Mouse (Mus musculus) hindbrain, embryonic 12.5 days (tissue): ENCODE data around the gene Slc16a5. TPM values are rescaled to one million over a fixed set of nuclear protein-coding genes. Genes with fewer than 3 reads are reported as not detected.
"Not testable (repeated sequence)": the region's sequence is repeated elsewhere in the genome, so short reads cannot be mapped to it uniquely, and the experiment has no call there.

Experiments
- ATAC-seq: fragments of 200-750 bp; cut with Nextera tagmentation; 2 replicates; pipeline ENCODE4 v1.8.0; 2017; ENCODE audit warnings: moderate TSS enrichment; ENCODE audit not compliant: low FRiP score
- H3K27ac ChIP-seq: fragments of 300-500 bp; sonication (generic); 2 replicates; pipeline ENCODE4 v1.5.1; 2016; ENCODE audit warnings: mild to moderate bottlenecking
- H3K27me3 ChIP-seq: fragments of 300-500 bp; sonication (generic); 2 replicates; pipeline ENCODE4 v1.6.1; 2016; ENCODE audit warnings: mild to moderate bottlenecking
- H3K36me3 ChIP-seq: fragments of 300-500 bp; sonication (generic); 2 replicates; pipeline ENCODE4 v1.6.1; 2016; ENCODE audit warnings: mild to moderate bottlenecking
- H3K4me1 ChIP-seq: fragments of 300-500 bp; sonication (generic); 2 replicates; pipeline ENCODE4 v1.6.1; 2016
- H3K4me2 ChIP-seq: fragments of 300-500 bp; sonication (generic); replicated peaks from 2 replicates; pipeline ENCODE4 v1.6.1; 2016; ENCODE audit warnings: mild to moderate bottlenecking
- H3K4me3 ChIP-seq: fragments of 300-500 bp; sonication (generic); 2 replicates; pipeline ENCODE4 v1.5.1; 2016; ENCODE audit warnings: mild to moderate bottlenecking
- H3K9ac ChIP-seq: fragments of 300-500 bp; sonication (generic); 2 replicates; pipeline ENCODE4 v1.6.1; 2016; ENCODE audit warnings: mild to moderate bottlenecking, moderate library complexity
- H3K9me3 ChIP-seq: fragments of 300-500 bp; sonication (generic); replicated peaks from 2 replicates; pipeline ENCODE4 v1.6.1; 2016; ENCODE audit warnings: mild to moderate bottlenecking
- WGBS: fragments of 180-500 bp; shearing (Covaris S2); methylation state at CpG from one replicate; pipeline ENCODE4 v1.1.7; 2016; 5-methylcytosine and 5-hydroxymethylcytosine counted together
- polyA plus RNA-seq: library from polyadenylated mRNA; unstranded; fragments of >200 nt; fragmentation: Nextera tagmentation; extraction: Ambion mirVana; gene quantifications from 2 replicates; pipeline ENCODE4 v1.2.1, GENCODE M21; 2016

The Slc16a5 gene
- polyA plus RNA-seq, 1 experiment from 2014 or later, result not detected

DNA sequence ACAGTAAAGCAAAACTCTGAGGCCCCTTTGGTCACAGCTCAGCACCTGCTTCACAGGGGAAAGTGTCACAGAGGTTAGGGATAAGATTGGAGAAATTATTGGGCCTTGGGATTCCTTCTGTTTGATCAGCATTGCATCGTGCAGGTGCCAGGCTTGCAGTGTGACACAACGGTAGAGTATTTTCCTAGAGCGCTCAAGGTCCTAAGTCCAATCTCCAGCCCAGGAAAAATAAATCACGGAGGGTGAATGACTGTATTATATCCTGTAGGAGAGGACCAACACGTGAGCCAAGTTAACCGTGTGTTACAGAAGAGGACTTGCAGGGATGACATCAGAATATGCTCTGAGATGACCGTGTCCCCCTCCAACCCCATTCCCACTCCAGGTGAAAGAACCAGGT is 12.1 kb upstream of the Slc16a5 start:
- Histone ChIP-seq H3K27ac (no peak overlapping the region), H3K9me3 (peaks cover 4% of the 10 kb centered on the region; the same call in 1 of the 2 replicates), H3K36me3 (no peaks in the 10 kb centered on the region), H3K4me2 (no peak overlapping the region), H3K27me3 (0 out of 2 replicates have a peak, but pooled peaks cover 3% of the 10 kb centered on the region), H3K4me3 (no peak overlapping the region), H3K4me1 (no peaks in the 10 kb centered on the region), H3K9ac (no peak overlapping the region)
- WGBS, result 95% methylated on average over 7 of the region's 7 CpGs
- ATAC-seq, result no peak

DNA sequence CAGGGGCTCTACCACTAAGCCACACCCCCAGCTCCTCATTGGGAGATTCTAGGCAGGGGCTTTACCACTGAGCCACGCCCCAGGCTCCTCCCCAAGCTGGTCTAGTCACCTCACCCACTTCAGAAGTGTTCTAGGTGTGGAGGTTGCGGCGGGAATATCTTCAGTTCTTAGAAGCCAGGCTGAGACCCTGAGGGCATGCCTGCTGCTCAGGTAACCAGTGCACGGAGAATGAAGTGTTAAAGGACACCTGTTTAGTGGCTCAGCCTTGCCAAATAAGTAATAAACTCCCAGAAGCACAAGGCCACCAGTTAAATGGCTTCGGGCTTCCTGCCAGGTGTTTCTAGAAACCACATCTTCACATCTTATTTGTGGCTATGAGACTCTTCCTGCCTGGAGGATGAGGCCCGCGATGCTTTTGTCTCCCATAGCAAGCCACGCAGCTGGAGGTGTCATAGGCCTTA is 10.5 kb upstream of the Slc16a5 start:
- Histone ChIP-seq H3K4me2 (no peak overlapping the region), H3K9me3 (peaks cover 5% of the 10 kb centered on the region; the same call in 1 of the 2 replicates), H3K4me3 (no peak overlapping the region), H3K36me3 (no peaks in the 10 kb centered on the region), H3K9ac (no peak overlapping the region), H3K27me3 (0 out of 2 replicates have a peak, but pooled peaks cover 3% of the 10 kb centered on the region), H3K4me1 (no peaks in the 10 kb centered on the region), H3K27ac (no peak overlapping the region)
- no peak for ATAC-seq
- 92% methylated on average over 8 of the region's 8 CpGs for WGBS

DNA sequence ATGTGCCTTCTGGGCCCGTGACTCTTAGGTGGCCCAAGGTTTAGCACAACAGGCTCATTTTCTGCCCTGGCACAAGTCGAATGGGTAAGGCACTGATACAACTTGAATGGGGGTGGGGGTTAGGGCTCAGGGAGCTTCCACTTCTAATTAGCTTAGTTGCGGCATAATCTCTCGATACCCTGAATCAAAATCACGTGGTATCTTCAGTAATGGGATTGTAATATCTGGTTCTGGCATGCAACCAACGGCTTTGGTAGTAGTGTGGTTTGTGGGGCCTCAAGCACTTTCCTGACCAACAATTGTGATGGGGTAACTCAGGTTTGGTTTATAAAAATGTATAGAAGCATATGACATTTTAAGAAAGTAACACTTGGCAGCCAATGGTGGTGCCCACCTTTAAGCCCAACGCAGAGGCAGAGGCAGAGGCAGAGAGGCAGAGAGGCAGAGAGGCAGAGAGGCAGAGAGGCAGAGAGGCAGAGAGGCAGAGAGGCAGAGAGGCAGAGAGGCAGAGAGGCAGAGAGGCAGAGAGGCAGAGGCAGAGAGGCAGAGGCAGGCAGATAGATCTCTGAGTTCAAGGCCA is 9.9 kb upstream of the Slc16a5 start:
- no peak overlapping the region for H3K9ac ChIP-seq
- H3K4me3 ChIP-seq, result no peak overlapping the region
- 0 out of 2 replicates have a peak, but pooled peaks cover 3% of the 10 kb centered on the region for H3K27me3 ChIP-seq
- H3K4me2 ChIP-seq, result no peak overlapping the region
- no peaks in the 10 kb centered on the region for H3K36me3 ChIP-seq
- ATAC-seq, result no peak
- peaks cover under 1% of the 10 kb centered on the region; the same call in 1 of the 2 replicates for H3K4me1 ChIP-seq
- H3K9me3 ChIP-seq, result peaks cover 5% of the 10 kb centered on the region; the same call in 1 of the 2 replicates
- WGBS, result 86% methylated on average over 7 of the region's 7 CpGs
- no peak overlapping the region for H3K27ac ChIP-seq

DNA sequence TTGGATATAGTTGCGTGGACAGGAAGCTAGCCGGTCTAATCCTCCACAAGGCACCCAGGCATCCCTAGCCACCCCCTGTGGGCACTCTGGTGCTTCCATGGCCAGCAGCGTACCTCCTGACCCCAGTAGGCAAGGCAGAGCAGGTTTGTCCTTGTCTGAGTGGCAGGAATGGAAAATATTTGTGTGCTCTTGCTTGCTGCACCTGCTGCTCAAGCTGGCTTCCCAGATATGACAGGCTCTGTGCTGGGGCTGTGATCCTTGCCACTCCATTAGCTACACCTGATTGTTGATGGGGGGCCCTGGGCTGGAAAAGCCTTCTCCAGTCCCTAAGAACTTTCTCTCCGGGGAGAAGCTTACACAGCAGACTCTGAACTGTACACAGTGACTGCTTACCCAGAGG is 9.0 kb upstream of the Slc16a5 start:
- Histone ChIP-seq H3K4me3 (no peak overlapping the region), H3K9me3 (peaks cover 5% of the 10 kb centered on the region; the same call in 1 of the 2 replicates), H3K36me3 (no peaks in the 10 kb centered on the region), H3K4me1 (peaks cover 4% of the 10 kb centered on the region; the same call in 1 of the 2 replicates), H3K4me2 (no peak overlapping the region), H3K27me3 (no peaks in the 10 kb centered on the region), H3K9ac (no peak overlapping the region), H3K27ac (no peak overlapping the region)
- no peak for ATAC-seq
- WGBS, result 76% methylated on average over 4 of the region's 4 CpGs

DNA sequence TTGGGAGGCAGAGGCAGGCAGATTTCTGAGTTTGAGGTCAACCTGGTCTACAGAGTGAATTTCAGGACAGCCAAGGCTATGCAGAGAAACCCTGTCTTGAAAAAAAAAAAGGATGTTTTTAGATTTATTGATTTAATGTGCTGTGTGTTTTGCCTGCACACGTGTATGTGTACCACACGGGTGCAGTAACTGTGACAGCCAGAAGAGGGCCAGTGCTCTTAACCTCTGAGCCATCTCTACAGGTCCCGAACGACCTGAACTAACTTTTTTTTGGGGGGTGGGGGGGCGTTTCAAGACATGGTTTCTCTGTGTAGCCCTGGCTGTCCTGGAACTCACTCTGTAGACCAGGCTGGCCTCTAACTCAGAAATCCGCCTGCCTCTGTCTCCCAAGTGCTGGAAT is 7.5 kb upstream of the Slc16a5 start:
- not testable (repeated sequence) for ATAC-seq, H3K4me1 ChIP-seq, H3K36me3 ChIP-seq, H3K27me3 ChIP-seq, H3K27ac ChIP-seq, H3K4me3 ChIP-seq, H3K4me2 ChIP-seq, H3K9ac ChIP-seq, H3K9me3 ChIP-seq
- WGBS, result 89% methylated on average over 6 of the region's 6 CpGs

DNA sequence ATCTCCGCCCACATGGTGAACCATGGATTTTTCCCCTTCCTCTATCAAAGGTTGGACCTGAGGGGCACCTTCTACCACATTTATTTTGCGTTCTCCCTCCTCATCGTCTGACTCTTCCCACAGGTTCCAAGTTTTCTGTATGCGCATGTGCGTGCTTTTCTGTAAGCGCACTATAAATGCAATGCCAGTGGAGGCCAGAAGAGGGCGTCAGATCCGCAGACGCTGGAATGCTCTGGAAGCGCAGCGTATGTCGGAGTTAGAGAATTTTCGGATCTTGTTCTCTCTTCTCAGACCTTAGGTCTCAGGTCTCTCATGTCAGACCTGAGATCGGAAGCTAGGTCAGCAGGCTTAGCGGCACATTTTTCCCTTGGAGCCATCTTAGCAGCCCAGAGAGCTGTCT is 6.7 kb upstream of the Slc16a5 start:
- H3K9ac ChIP-seq, result no peak overlapping the region
- H3K9me3 ChIP-seq, result peaks cover 5% of the 10 kb centered on the region; the same call in 1 of the 2 replicates
- WGBS, result 87% methylated on average over 15 of the region's 15 CpGs
- no peak overlapping the region for H3K4me3 ChIP-seq
- no peaks in the 10 kb centered on the region for H3K36me3 ChIP-seq
- no peaks in the 10 kb centered on the region for H3K27me3 ChIP-seq
- H3K4me1 ChIP-seq, result peaks cover 4% of the 10 kb centered on the region; the same call in 1 of the 2 replicates
- H3K27ac ChIP-seq, result no peak overlapping the region
- no peak overlapping the region for H3K4me2 ChIP-seq
- no peak for ATAC-seq

DNA sequence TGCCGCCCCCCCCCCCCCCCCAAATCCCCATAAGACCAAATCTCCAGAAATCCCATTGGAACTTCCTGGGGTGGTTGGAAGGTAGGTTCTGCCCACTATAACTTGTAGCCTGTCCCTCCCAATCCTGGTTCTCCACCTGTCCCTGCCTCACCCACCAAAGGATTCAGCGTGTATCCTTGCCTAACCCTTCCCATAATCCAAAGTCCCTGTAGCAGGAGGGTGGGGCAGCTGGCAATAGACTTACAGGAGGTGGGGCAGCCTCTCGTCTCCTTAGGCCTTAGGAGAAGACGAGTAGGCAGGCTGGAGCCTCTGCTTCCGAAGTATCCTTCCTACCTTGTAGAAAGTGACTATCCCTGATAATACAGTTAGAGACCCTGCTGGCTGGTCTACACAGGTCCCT is 6.1 kb upstream of the Slc16a5 start:
- no peak overlapping the region for H3K4me2 ChIP-seq
- H3K36me3 ChIP-seq, result no peaks in the 10 kb centered on the region
- peaks cover 5% of the 10 kb centered on the region; the same call in 1 of the 2 replicates for H3K9me3 ChIP-seq
- no peak overlapping the region for H3K27ac ChIP-seq
- H3K4me3 ChIP-seq, result no peak overlapping the region
- no peak for ATAC-seq
- H3K9ac ChIP-seq, result no peak overlapping the region
- H3K27me3 ChIP-seq, result no peaks in the 10 kb centered on the region
- 86% methylated on average over 5 of the region's 5 CpGs for WGBS
- peaks cover 4% of the 10 kb centered on the region; the same call in 1 of the 2 replicates for H3K4me1 ChIP-seq

DNA sequence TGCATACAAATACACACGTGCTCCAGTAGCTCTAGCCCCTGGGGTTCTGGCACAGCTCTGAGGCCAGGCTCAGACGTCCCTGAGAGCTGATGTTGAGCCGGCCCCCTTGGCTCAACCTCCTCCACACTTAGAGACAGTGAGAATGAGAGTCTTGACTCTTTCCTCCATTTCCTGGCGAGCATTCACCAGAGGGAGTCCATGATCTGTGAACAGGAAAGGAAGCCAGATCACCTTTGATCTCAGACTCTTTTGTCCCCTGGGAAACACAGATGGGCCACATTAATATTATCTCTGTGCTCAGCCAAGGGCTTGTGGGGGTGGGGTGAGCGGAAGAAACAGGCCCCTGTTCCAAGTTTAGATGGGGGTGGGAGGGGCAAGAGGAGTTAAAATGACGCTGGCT is 4.9 kb upstream of the Slc16a5 start:
- Histone ChIP-seq H3K4me1 (peaks cover 4% of the 10 kb centered on the region; the same call in 1 of the 2 replicates), H3K4me3 (no peak overlapping the region), H3K36me3 (no peaks in the 10 kb centered on the region), H3K27me3 (no peaks in the 10 kb centered on the region; the same call in none of the 2 replicates), H3K9me3 (peaks cover 5% of the 10 kb centered on the region; the same call in 1 of the 2 replicates), H3K27ac (no peak overlapping the region), H3K4me2 (no peak overlapping the region), H3K9ac (no peak overlapping the region)
- ATAC-seq, result no peak
- WGBS, result 31% methylated on average over 6 of the region's 6 CpGs

DNA sequence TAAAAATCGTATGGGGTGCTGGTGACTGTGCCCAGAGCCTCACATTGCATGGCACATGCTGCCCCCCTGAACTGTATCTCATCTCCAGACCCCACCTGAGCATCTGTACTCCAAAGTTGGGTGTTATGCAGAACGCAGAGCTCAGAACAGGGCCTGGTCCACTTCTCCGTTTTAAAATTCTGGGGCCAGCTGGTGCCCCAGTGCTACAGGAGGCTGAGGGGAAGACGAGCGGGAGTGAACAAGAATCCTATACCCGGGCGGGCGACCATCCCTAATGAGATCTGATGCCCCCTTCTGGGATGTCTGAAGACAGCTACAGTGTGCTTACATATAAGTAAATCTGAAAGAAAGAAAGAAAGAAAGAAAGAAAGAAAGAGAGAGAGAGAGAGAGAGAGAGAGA is 1.3 kb upstream of the Slc16a5 start:
- no peaks in the 10 kb centered on the region for H3K9me3 ChIP-seq
- H3K36me3 ChIP-seq, result no peaks in the 10 kb centered on the region
- no peak overlapping the region for H3K9ac ChIP-seq
- H3K4me1 ChIP-seq, result peaks cover 4% of the 10 kb centered on the region; the same call in 1 of the 2 replicates
- H3K27ac ChIP-seq, result no peak overlapping the region
- no peaks in the 10 kb centered on the region; the same call in none of the 2 replicates for H3K27me3 ChIP-seq
- H3K4me2 ChIP-seq, result no peak overlapping the region
- no peak overlapping the region for H3K4me3 ChIP-seq
- ATAC-seq, result no peak
- 22% methylated on average over 8 of the region's 8 CpGs for WGBS

DNA sequence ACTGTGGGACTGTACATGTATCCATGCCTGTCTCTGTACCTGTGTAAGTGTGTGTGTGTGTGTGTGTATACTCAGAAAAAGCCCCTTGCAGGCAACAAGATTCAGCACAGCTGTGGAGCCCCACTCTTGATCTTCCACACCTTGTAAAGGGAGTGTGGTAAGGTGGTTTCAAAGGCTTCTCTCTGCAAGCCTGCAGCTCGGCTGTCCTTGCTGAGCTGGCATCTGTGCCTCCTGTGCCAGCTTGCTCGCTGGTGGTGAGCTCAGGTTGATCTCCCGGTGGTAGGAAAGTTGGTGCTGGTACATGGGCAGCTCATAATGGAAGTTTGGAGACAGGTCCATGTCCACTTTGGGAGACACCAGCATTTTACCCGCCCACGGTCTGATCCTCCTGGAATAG is 430 bp upstream of the Slc16a5 start:
- Histone ChIP-seq H3K9ac (no peak overlapping the region), H3K9me3 (no peaks in the 10 kb centered on the region), H3K36me3 (no peaks in the 10 kb centered on the region), H3K27ac (no peak overlapping the region), H3K27me3 (no peaks in the 10 kb centered on the region; the same call in none of the 2 replicates), H3K4me3 (no peak overlapping the region), H3K4me2 (no peak overlapping the region), H3K4me1 (peaks cover 4% of the 10 kb centered on the region; the same call in 1 of the 2 replicates)
- no peak for ATAC-seq
- 77% methylated on average over 5 of the region's 5 CpGs for WGBS

DNA sequence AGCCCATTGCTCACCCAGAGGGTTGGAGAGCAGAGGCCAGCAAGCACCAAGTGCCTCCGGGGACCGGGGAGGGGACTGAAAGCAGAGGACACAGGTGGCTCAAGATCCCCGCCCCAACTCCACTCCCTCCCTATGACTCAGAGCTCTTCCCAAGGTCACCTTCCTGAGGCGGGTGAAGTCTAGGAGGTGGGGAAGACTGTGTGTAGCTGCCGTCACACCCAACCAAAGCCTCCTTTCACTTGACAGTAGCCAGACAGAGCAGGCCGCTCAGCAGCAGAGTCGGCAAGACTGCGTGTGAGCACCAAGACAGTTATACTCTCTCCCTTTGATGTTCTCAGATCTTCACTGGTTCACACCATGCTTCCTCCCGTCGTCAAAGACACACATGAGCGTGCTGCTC is 1.1 kb downstream of the Slc16a5 start:
- Histone ChIP-seq H3K36me3 (no peaks in the 10 kb centered on the region), H3K4me1 (peaks cover 8% of the 10 kb centered on the region), H3K4me3 (no peak overlapping the region), H3K27me3 (no peaks in the 10 kb centered on the region; the same call in none of the 2 replicates), H3K9me3 (no peaks in the 10 kb centered on the region), H3K27ac (no peak overlapping the region), H3K9ac (no peak overlapping the region), H3K4me2 (no peak overlapping the region)
- 73% methylated on average over 11 of the region's 11 CpGs for WGBS
- ATAC-seq, result no peak

DNA sequence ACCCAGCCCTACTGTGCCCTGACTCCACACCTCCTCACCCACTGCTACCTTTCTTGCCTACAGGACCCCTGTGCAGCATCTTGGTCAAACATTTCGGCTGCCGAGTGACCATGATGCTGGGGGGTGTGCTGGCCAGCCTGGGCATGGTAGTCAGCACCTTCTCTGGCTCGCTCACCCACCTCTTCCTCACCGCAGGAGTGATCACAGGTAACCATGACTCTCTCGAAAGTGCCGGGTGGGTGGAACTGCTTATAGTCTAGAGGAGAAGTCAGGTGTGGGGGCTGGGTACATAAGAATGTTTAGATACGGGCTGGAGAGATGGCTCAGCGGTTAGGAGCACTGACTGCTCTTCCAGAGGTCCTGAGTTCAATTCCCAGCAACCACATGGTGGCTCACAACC is 2.6 kb downstream of the Slc16a5 start:
- Histone ChIP-seq H3K36me3 (no peaks in the 10 kb centered on the region), H3K4me2 (no peak overlapping the region), H3K4me3 (no peak overlapping the region), H3K9me3 (no peaks in the 10 kb centered on the region), H3K9ac (no peak overlapping the region), H3K4me1 (peaks cover 8% of the 10 kb centered on the region), H3K27ac (no peak overlapping the region), H3K27me3 (no peaks in the 10 kb centered on the region; the same call in none of the 2 replicates)
- WGBS, result 87% methylated on average over 8 of the region's 8 CpGs
- ATAC-seq, result no peak

DNA sequence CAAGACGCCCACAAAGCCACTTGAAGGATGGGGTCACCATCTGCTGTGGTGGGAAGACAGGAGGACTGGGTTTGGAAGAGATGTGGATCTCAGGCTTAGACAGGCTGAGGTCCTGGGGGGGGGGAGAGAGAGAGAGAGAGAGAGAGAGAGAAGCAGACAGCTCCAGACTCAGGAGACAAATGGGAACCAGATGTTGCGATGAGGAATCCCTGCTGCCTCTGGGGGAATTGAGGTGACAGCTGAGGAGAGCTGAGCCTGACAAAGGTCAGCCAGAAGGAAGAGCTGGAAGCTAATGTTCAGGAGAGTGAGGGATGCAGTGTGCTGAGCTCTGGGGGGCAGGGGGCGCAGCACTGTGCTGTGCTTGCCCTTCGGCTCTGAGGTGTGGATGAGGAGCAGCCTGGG is 4.9 kb downstream of the Slc16a5 start:
- Histone ChIP-seq H3K36me3 (no peaks in the 10 kb centered on the region), H3K4me2 (no peak overlapping the region), H3K4me3 (no peak overlapping the region), H3K9ac (peak overlapping the region; percentile 4; the same call in 1 of the 2 replicates), H3K4me1 (peaks cover 8% of the 10 kb centered on the region), H3K27me3 (no peaks in the 10 kb centered on the region; the same call in 1 of the 2 replicates), H3K9me3 (no peaks in the 10 kb centered on the region), H3K27ac (no peak overlapping the region)
- 39% methylated on average over 4 of the region's 4 CpGs for WGBS
- no peak for ATAC-seq
